Mouse (Mus musculus): ENCODE results near the gene Hoxb4. TPM values are rescaled to one million over a fixed set of nuclear protein-coding genes. Genes with fewer than 3 reads are reported as not detected.

Hoxb4 gene
- polyA plus RNA-seq, 1 experiment from 2014 or later = not detected

GRCm38 (mm10) chr11:96313134-96313533, 4.9 kb upstream of the Hoxb4 start:
- H3K4me3 ChIP-seq (replicated peaks) = no peak overlapping the region

GRCm38 (mm10) chr11:96313806-96314428, 4.2 kb upstream of the Hoxb4 start:
- Histone ChIP-seq H3K4me1 (replicated peaks) (peaks cover 7% of the 10 kb centered on the region; the same call in 1 of the 2 replicates), H3K4me3 (replicated peaks) (no peak overlapping the region), H3K4me2 (replicated peaks) (no peak overlapping the region), H3K27ac (no peak overlapping the region), H3K9me3 (no peaks in the 10 kb centered on the region), H3K27me3 (peaks cover 100% of the 10 kb centered on the region), H3K9ac (replicated peaks) (no peak overlapping the region), H3K36me3 (no peaks in the 10 kb centered on the region)
- 7% methylated on average over 12 of the region's 12 CpGs for WGBS
- ATAC-seq = no peak

More at GRCm38 (mm10) chr11:96313134-96313533, 4.9 kb upstream of the Hoxb4 start:
- no peak overlapping the region for H3K9ac ChIP-seq (replicated peaks)
- H3K4me2 ChIP-seq (replicated peaks) = no peak overlapping the region
- WGBS = 15% methylated on average over 2 of the region's 2 CpGs
- no peaks in the 10 kb centered on the region for H3K9me3 ChIP-seq
- H3K27me3 ChIP-seq = peaks cover 100% of the 10 kb centered on the region
- H3K27ac ChIP-seq = no peak overlapping the region
- no peak for ATAC-seq
- peaks cover 1% of the 10 kb centered on the region; the same call in 1 of the 2 replicates for H3K4me1 ChIP-seq (replicated peaks)
- no peaks in the 10 kb centered on the region for H3K36me3 ChIP-seq

GRCm38 (mm10) chr11:96314671-96315343, 3.3 kb upstream of the Hoxb4 start:
- ATAC-seq = no peak
- Histone ChIP-seq H3K9me3 (no peaks in the 10 kb centered on the region), H3K4me1 (replicated peaks) (peaks cover 9% of the 10 kb centered on the region; the same call in 1 of the 2 replicates), H3K4me3 (replicated peaks) (no peak overlapping the region), H3K27me3 (peaks cover 100% of the 10 kb centered on the region), H3K27ac (no peak overlapping the region), H3K4me2 (replicated peaks) (no peak overlapping the region), H3K9ac (replicated peaks) (no peak overlapping the region), H3K36me3 (no peaks in the 10 kb centered on the region)
- 2% methylated on average over 34 of the region's 34 CpGs for WGBS

- Histone ChIP-seq H3K4me2 (replicated peaks) (no peak overlapping the region), H3K36me3 (no peaks in the 10 kb centered on the region), H3K9me3 (no peaks in the 10 kb centered on the region), H3K9ac (replicated peaks) (no peak overlapping the region), H3K27me3 (peaks cover 100% of the 10 kb centered on the region), H3K4me3 (replicated peaks) (no peak overlapping the region), H3K27ac (no peak overlapping the region), H3K4me1 (replicated peaks) (peaks cover 9% of the 10 kb centered on the region; the same call in 1 of the 2 replicates)
- 4% methylated on average over 5 of the region's 5 CpGs for WGBS
- ATAC-seq = no peak
These were observed 2.8 kb upstream of the Hoxb4 start for GRCm38 (mm10) chr11:96315344-96315681.

DNA sequence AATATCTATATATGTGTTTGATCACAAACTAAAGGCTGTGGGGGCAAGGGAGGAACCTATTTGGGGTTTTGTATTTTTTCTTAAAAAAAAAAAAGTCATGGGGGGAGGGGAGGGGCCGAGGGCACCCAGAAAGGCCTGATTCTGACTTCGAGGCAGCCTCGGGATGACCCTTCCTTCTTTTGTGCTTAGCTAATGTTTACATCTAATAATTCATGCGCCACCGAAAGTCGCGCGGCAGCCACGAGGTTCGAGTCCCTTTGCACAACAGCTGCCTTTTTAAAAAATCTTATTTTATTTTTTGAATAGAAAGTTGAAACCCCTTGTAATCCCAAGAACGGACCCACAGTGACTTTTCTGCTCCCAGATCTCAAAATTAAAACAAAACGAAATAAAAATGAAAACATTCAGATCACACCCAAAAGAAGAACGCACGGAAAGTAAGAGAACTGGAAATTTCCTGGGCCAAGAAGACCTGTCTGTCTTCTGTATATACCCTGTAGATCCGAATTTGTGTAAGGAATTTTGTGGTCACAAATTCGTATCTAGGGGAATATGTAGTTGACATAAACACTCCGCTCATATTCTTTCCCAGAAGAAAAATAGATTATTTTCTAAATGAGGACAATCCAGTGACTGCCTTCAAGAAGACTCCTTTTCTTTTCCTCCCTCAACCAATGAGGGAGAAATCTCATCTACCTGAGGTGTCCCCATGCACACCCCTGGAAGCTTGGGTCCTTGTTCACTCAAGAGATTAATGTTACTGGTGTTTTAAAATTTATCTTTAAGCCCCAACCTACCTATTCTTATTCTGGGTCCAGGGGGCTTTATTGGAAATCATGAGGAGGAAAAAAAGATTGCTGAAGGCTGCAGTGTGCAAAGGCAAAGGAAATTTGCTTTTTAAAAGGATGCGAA, 1.1 kb upstream of the Hoxb4 start:
- H3K27ac ChIP-seq = no peak overlapping the region
- H3K4me1 ChIP-seq (replicated peaks) = peaks cover 9% of the 10 kb centered on the region; the same call in 1 of the 2 replicates
- 7% methylated on average over 18 of the region's 18 CpGs for WGBS
- ATAC-seq = no peak
- peaks cover 100% of the 10 kb centered on the region for H3K27me3 ChIP-seq
- no peaks in the 10 kb centered on the region for H3K36me3 ChIP-seq
- no peak overlapping the region for H3K4me3 ChIP-seq (replicated peaks)
- H3K9ac ChIP-seq (replicated peaks) = no peak overlapping the region
- H3K9me3 ChIP-seq = no peaks in the 10 kb centered on the region
- H3K4me2 ChIP-seq (replicated peaks) = no peak overlapping the region

- Histone ChIP-seq H3K4me1 (replicated peaks) (peaks cover 9% of the 10 kb centered on the region; the same call in 1 of the 2 replicates), H3K27me3 (peaks cover 100% of the 10 kb centered on the region), H3K9me3 (no peaks in the 10 kb centered on the region), H3K4me3 (replicated peaks) (peak overlapping the region; percentile 25), H3K4me2 (replicated peaks) (peak overlapping the region; percentile 44), H3K9ac (replicated peaks) (no peak overlapping the region), H3K36me3 (no peaks in the 10 kb centered on the region), H3K27ac (no peak overlapping the region)
- ATAC-seq = peak; percentile 53; the same call in 1 of the 2 replicates
- under 1% methylated on average over 43 of the region's 45 CpGs for WGBS
These were observed 452 bp downstream of the Hoxb4 start for GRCm38 (mm10) chr11:96318368-96319070.

DNA sequence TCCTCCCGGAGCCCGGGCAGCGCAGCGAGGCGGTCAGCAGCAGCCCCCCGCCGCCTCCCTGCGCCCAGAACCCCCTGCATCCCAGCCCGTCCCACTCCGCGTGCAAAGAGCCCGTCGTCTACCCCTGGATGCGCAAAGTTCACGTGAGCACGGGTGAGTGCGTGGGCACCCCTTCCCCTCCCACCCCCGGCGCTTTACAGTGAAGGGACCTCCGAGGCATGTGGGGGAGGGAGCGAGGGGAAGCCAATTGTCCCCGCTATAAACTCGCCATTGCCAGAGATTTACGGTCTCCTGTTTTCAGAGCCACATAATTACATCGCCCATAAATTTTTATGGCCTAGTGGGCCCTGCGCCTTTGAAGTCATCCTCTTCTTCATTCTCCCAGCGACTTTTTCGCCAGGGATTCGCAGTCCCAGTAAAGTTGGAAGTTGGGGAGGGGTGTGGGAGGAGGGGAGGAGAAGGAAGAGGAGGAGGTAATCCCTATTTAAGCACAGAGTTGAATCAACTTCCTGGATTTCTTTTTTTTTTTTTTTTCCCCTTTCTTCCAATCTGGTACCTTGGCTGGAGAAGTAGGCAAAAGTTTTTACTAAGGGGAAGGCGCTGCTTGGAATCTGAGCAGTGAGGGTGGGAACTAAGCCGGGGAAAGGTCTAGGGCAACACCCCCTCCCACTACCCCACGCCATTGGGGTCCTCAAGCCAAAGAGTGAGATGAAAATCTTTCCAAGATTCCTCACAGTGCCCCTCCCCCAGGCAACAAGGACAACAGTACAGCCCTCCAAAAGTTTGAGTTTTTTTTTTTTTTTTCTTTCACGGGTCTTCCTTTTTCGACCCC, 1.2 kb downstream of the Hoxb4 start:
- no peak overlapping the region for H3K9ac ChIP-seq (replicated peaks)
- ATAC-seq = no peak
- peaks cover 100% of the 10 kb centered on the region for H3K27me3 ChIP-seq

DNA sequence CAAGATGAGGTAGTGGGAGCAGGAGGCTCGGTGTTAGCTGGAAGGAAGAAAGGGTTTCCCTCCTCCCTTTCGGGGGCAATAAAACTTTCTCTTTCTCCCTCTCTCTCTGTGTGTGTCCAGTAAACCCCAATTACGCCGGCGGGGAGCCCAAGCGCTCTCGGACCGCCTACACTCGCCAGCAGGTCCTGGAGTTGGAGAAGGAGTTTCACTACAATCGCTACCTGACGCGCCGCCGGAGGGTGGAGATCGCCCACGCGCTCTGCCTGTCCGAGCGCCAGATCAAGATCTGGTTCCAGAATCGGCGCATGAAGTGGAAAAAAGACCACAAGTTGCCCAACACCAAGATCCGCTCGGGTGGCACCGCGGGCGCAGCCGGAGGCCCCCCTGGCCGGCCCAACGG, 1.8 kb downstream of the Hoxb4 start:
- Histone ChIP-seq H3K27ac (no peak overlapping the region), H3K27me3 (peaks cover 100% of the 10 kb centered on the region), H3K9me3 (no peaks in the 10 kb centered on the region), H3K4me1 (replicated peaks) (peaks cover 9% of the 10 kb centered on the region; the same call in 1 of the 2 replicates), H3K4me3 (replicated peaks) (no peak overlapping the region), H3K4me2 (replicated peaks) (no peak overlapping the region), H3K36me3 (no peaks in the 10 kb centered on the region), H3K9ac (replicated peaks) (no peak overlapping the region)
- no peak for ATAC-seq
- under 1% methylated on average over 29 of the region's 29 CpGs for WGBS

More for the DNA sequence above, 1.2 kb downstream of the Hoxb4 start:
- no peak overlapping the region for H3K27ac ChIP-seq
- H3K4me1 ChIP-seq (replicated peaks) = peaks cover 9% of the 10 kb centered on the region; the same call in 1 of the 2 replicates
- under 1% methylated on average over 30 of the region's 34 CpGs for WGBS
- H3K36me3 ChIP-seq = no peaks in the 10 kb centered on the region
- peak overlapping the region; percentile 44 for H3K4me2 ChIP-seq (replicated peaks)
- peak overlapping the region; percentile 25 for H3K4me3 ChIP-seq (replicated peaks)
- H3K9me3 ChIP-seq = no peaks in the 10 kb centered on the region

DNA sequence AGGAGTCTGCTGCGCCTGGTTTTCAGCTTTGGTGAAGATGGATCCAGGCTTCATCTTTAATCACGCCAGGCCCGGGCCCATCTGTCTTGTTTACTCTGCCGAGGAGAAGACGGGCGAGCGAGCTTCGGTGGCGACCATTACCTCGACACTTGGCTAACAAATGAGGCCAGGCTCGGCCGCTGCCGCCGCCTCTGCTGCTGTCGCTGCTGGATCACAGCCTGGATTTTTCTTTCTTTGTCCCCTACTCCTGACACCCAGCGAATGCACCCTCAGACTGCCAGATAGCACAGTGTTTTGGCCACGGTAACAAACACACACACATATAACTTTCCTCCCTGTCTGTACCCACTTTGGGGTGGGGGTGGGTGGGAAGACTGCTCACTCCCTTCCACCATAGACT, 2.6 kb downstream of the Hoxb4 start:
- H3K4me1 ChIP-seq (replicated peaks) = peaks cover 9% of the 10 kb centered on the region; the same call in 1 of the 2 replicates
- H3K4me2 ChIP-seq (replicated peaks) = no peak overlapping the region
- H3K36me3 ChIP-seq = no peaks in the 10 kb centered on the region
- no peak for ATAC-seq
- H3K4me3 ChIP-seq (replicated peaks) = no peak overlapping the region
- H3K9ac ChIP-seq (replicated peaks) = no peak overlapping the region
- H3K27ac ChIP-seq = no peak overlapping the region
- H3K27me3 ChIP-seq = peaks cover 100% of the 10 kb centered on the region
- no peaks in the 10 kb centered on the region for H3K9me3 ChIP-seq
- 3% methylated on average over 17 of the region's 17 CpGs for WGBS

GRCm38 (mm10) chr11:96321846-96322245, 3.8 kb downstream of the Hoxb4 start:
- WGBS = 9% methylated on average over 5 of the region's 5 CpGs
- no peak for ATAC-seq
- peaks cover 9% of the 10 kb centered on the region; the same call in 1 of the 2 replicates for H3K4me1 ChIP-seq (replicated peaks)
- H3K27ac ChIP-seq = no peak overlapping the region
- no peaks in the 10 kb centered on the region for H3K36me3 ChIP-seq
- no peak overlapping the region for H3K4me3 ChIP-seq (replicated peaks)
- H3K9ac ChIP-seq (replicated peaks) = no peak overlapping the region
- peaks cover 100% of the 10 kb centered on the region for H3K27me3 ChIP-seq
- no peak overlapping the region for H3K4me2 ChIP-seq (replicated peaks)
- H3K9me3 ChIP-seq = no peaks in the 10 kb centered on the region

- no peak overlapping the region for H3K27ac ChIP-seq
- peaks cover 9% of the 10 kb centered on the region; the same call in 1 of the 2 replicates for H3K4me1 ChIP-seq (replicated peaks)
- H3K27me3 ChIP-seq = peaks cover 100% of the 10 kb centered on the region
- H3K4me2 ChIP-seq (replicated peaks) = no peak overlapping the region
- no peak overlapping the region for H3K4me3 ChIP-seq (replicated peaks)
- 4% methylated on average over 6 of the region's 6 CpGs for WGBS
- no peak for ATAC-seq
- H3K36me3 ChIP-seq = no peaks in the 10 kb centered on the region
- H3K9ac ChIP-seq (replicated peaks) = no peak overlapping the region
- H3K9me3 ChIP-seq = no peaks in the 10 kb centered on the region
These were observed 4.7 kb downstream of the Hoxb4 start for GRCm38 (mm10) chr11:96322738-96323137.

All from midbrain, embryonic 13.5 days (tissue).